Mouse (Mus musculus): ENCODE measurements around the gene Gm21209. TPM values are rescaled to one million over a fixed set of nuclear protein-coding genes. Genes with fewer than 3 reads are reported as not detected.
"Not testable (repeated sequence)": the region's sequence is repeated elsewhere in the genome, so short reads cannot be mapped to it uniquely, and the experiment has no call there.

Gm21209 gene
- polyA plus RNA-seq (2015; fragmentation: Nextera tagmentation; extraction: Ambion mirVana): not detected in 2 replicates

DNA sequence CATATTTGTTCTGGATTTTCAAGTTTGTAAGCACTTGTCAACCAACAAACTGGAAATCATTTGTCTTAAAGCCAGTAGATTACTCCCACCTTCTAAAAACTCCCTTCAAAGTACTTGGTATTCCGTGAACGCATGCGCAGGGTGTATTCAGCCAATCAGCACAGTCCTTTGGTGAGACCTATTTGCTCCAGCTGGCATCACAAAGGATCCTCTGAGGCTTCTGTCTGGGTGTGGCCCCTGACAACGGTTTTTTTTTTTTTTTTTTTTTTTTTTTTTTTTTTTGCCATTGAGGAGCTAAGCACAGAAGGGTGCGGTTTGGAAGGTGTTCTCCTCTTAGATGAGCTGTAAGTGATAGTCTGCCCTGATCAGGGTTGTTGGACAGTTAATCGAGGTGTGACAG is at the start of gene Gm21209:
TSS of gene Gm21209 (plus strand) at position 301 of the 400 bp plus-strand sequence.
- not testable (repeated sequence) for H3K36me3 ChIP-seq; H3K27ac ChIP-seq (replicated peaks); H3K4me3 ChIP-seq; H3K27me3 ChIP-seq; ATAC-seq (ENCODE audit: low read depth); H3K9me3 ChIP-seq; H3K4me1 ChIP-seq (replicated peaks); H3K9ac ChIP-seq; H3K4me2 ChIP-seq
- no CpG with 5 or more reads among the region's 6 CpGs for WGBS

Data from neural tube, embryonic 13.5 days (tissue).